Mouse (Mus musculus): Measurements from ENCODE around the gene Ak3. TPM values are rescaled to one million over a fixed set of nuclear protein-coding genes. Genes with fewer than 3 reads are reported as not detected.

The Ak3 gene
- polyA plus RNA-seq (2011; ENCODE audit: insufficient read length, low read depth, missing spikeins): 56.1 and 62.0 TPM in 2 replicates

GRCm38 (mm10) chr19:29047334-29048170 lies at the start of gene Ak3:
Ak3 (minus strand) TSS chr19:29047961.
- peak within 1 kb of the TSS; percentile 19 for H3K27ac ChIP-seq (ENCODE audit: insufficient read depth, low read length)
- H3K4me3 ChIP-seq (ENCODE audit: insufficient read depth, low read length): peak within 1 kb of the TSS; percentile 63
- TF ChIP-seq POLR2A (IDR thresholded peaks at IDR 0.05; ENCODE audit: low read depth, low read length) (peak; percentile 75), CTCF (IDR thresholded peaks at IDR 0.05; ENCODE audit: borderline replicate concordance, insufficient read depth, low read length) (peak; percentile 21; the same call in 1 of the 2 replicates)
- no peaks in the 10 kb centered on the region; the same call in 1 of the 2 replicates for H3K4me1 ChIP-seq (ENCODE audit: control insufficient read depth, insufficient read depth, low read length)

- Histone ChIP-seq H3K27ac (ENCODE audit: insufficient read depth, low read length) (no peak overlapping the region), H3K4me1 (ENCODE audit: control insufficient read depth, insufficient read depth, low read length) (no peaks in the 10 kb centered on the region), H3K4me3 (ENCODE audit: insufficient read depth, low read length) (no peak overlapping the region)
- no peak for TF ChIP-seq POLR2A (IDR thresholded peaks at IDR 0.05; ENCODE audit: low read depth, low read length)
- TF ChIP-seq CTCF (IDR thresholded peaks at IDR 0.05; ENCODE audit: borderline replicate concordance, insufficient read depth, low read length): no peak
These were observed 44.4 kb upstream of the Ak3 start for GRCm38 (mm10) chr19:29092194-29092593.

GRCm38 (mm10) chr19:29088628-29089027 lies 40.9 kb upstream of the Ak3 start:
- H3K4me1 ChIP-seq (ENCODE audit: control insufficient read depth, insufficient read depth, low read length): no peaks in the 10 kb centered on the region
- no peak overlapping the region for H3K4me3 ChIP-seq (ENCODE audit: insufficient read depth, low read length)
- TF ChIP-seq CTCF (IDR thresholded peaks at IDR 0.05; ENCODE audit: borderline replicate concordance, insufficient read depth, low read length): no peak
- TF ChIP-seq POLR2A (IDR thresholded peaks at IDR 0.05; ENCODE audit: low read depth, low read length): no peak
- no peak overlapping the region for H3K27ac ChIP-seq (ENCODE audit: insufficient read depth, low read length)

- Histone ChIP-seq H3K4me1 (ENCODE audit: control insufficient read depth, insufficient read depth, low read length) (no peaks in the 10 kb centered on the region), H3K4me3 (ENCODE audit: insufficient read depth, low read length) (no peak overlapping the region), H3K27ac (ENCODE audit: insufficient read depth, low read length) (no peak overlapping the region)
- TF ChIP-seq CTCF (IDR thresholded peaks at IDR 0.05; ENCODE audit: borderline replicate concordance, insufficient read depth, low read length) (no peak), POLR2A (IDR thresholded peaks at IDR 0.05; ENCODE audit: low read depth, low read length) (no peak)
These were observed 27.0 kb upstream of the Ak3 start for GRCm38 (mm10) chr19:29074802-29075201.

GRCm38 (mm10) chr19:29069195-29069594 lies 21.4 kb upstream of the Ak3 start:
- no peak for TF ChIP-seq CTCF (IDR thresholded peaks at IDR 0.05; ENCODE audit: borderline replicate concordance, insufficient read depth, low read length)
- no peak for TF ChIP-seq POLR2A (IDR thresholded peaks at IDR 0.05; ENCODE audit: low read depth, low read length)
- Histone ChIP-seq H3K27ac (ENCODE audit: insufficient read depth, low read length) (no peak overlapping the region), H3K4me3 (ENCODE audit: insufficient read depth, low read length) (no peak overlapping the region), H3K4me1 (ENCODE audit: control insufficient read depth, insufficient read depth, low read length) (no peaks in the 10 kb centered on the region)

GRCm38 (mm10) chr19:29066981-29067471 lies 19.3 kb upstream of the Ak3 start:
- no peak overlapping the region for H3K4me3 ChIP-seq (ENCODE audit: insufficient read depth, low read length)
- H3K4me1 ChIP-seq (ENCODE audit: control insufficient read depth, insufficient read depth, low read length): no peaks in the 10 kb centered on the region
- H3K27ac ChIP-seq (ENCODE audit: insufficient read depth, low read length): no peak overlapping the region
- TF ChIP-seq CTCF (IDR thresholded peaks at IDR 0.05; ENCODE audit: borderline replicate concordance, insufficient read depth, low read length) (no peak), POLR2A (IDR thresholded peaks at IDR 0.05; ENCODE audit: low read depth, low read length) (peak; percentile 9; the same call in 1 of the 2 replicates)

- H3K27ac ChIP-seq (ENCODE audit: insufficient read depth, low read length): peak overlapping the region; percentile 35
- TF ChIP-seq POLR2A (IDR thresholded peaks at IDR 0.05; ENCODE audit: low read depth, low read length) (no peak), CTCF (IDR thresholded peaks at IDR 0.05; ENCODE audit: borderline replicate concordance, insufficient read depth, low read length) (no peak)
These were observed 16.8 kb upstream of the Ak3 start for GRCm38 (mm10) chr19:29064451-29065102.

GRCm38 (mm10) chr19:29063577-29064363 lies 16.0 kb upstream of the Ak3 start:
- Histone ChIP-seq H3K4me3 (ENCODE audit: insufficient read depth, low read length) (no peak overlapping the region), H3K27ac (ENCODE audit: insufficient read depth, low read length) (peak overlapping the region; percentile 35; the same call in 1 of the 2 replicates), H3K4me1 (ENCODE audit: control insufficient read depth, insufficient read depth, low read length) (no peaks in the 10 kb centered on the region)
- TF ChIP-seq CTCF (IDR thresholded peaks at IDR 0.05; ENCODE audit: borderline replicate concordance, insufficient read depth, low read length) (peak; percentile 84; the same call in 1 of the 2 replicates), POLR2A (IDR thresholded peaks at IDR 0.05; ENCODE audit: low read depth, low read length) (no peak)

More at GRCm38 (mm10) chr19:29064451-29065102, 16.8 kb upstream of the Ak3 start:
- H3K4me1 ChIP-seq (ENCODE audit: control insufficient read depth, insufficient read depth, low read length): no peaks in the 10 kb centered on the region
- no peak overlapping the region for H3K4me3 ChIP-seq (ENCODE audit: insufficient read depth, low read length)

- TF ChIP-seq CTCF (IDR thresholded peaks at IDR 0.05; ENCODE audit: borderline replicate concordance, insufficient read depth, low read length) (no peak), POLR2A (IDR thresholded peaks at IDR 0.05; ENCODE audit: low read depth, low read length) (no peak)
- Histone ChIP-seq H3K27ac (ENCODE audit: insufficient read depth, low read length) (no peak overlapping the region), H3K4me1 (ENCODE audit: control insufficient read depth, insufficient read depth, low read length) (no peaks in the 10 kb centered on the region), H3K4me3 (ENCODE audit: insufficient read depth, low read length) (no peak overlapping the region)
These were observed 15.2 kb upstream of the Ak3 start for GRCm38 (mm10) chr19:29063009-29063408.

All from embryonic fibroblast, embryonic 13.5 days (primary cell).